Comparison of ENCODE assay signal across 11 mouse cellular contexts in genomic region chr13:23730479-23730878, GRCm38 (mm10). TPM values are rescaled to one million over a fixed set of nuclear protein-coding genes. Genes with fewer than 3 reads are reported as not detected.
DNase-seq lines count a peak whose midpoint lies in the region; ATAC-seq lines count a peak whose summit lies in the region.
"Had no signal": no experiment of that assay in that cellular context is flagged by ENCODE, and none has a peak within 500 bp of the region (broad histone marks: within the 10 kb centered on the region; RNA-seq: fewer than 3 reads in every experiment).

No protein-coding gene starts in this region.

- peak; percentile 11 for DNase-seq in midbrain, embryonic 10.5 days (ENCODE audit: low spot score)
- DNase-seq in midbrain, embryonic 11.5 days (ENCODE audit: low spot score, missing footprints), result no peak
- peak; percentile 65 to 84 for DNase-seq in kidney, postnatal 25 days
- no peak for DNase-seq in thymus, postnatal 14 days
- DNase-seq in layer of hippocampus, adult 9-11 months, result no peak
- DNase-seq in spleen, postnatal 14 days (ENCODE audit: low spot score in 2 of 2), result no peak
- DNase-seq: cerebellum, adult 2 months had no signal

- H3K27ac ChIP-seq in midbrain, embryonic 10.5 days (replicated peaks), result 0 out of 2 replicates have a peak overlapping the region, but pooled peaks have one; percentile 33
- no peak overlapping the region for H3K27ac ChIP-seq in midbrain, embryonic 11.5 days (ENCODE audit: low read depth, low read length)
- no peak overlapping the region for H3K27ac ChIP-seq in heart, embryonic 14.5 days (replicated peaks in 1 of 2; ENCODE audit: control insufficient read depth in 1 of 2, insufficient read depth in 1 of 2, low read depth in 2 of 2, low read length in 2 of 2)
- H3K27ac ChIP-seq in stomach, embryonic 16.5 days (ENCODE audit: low read length), result no peak overlapping the region
- H3K27ac ChIP-seq: forebrain, embryonic 15.5 days; midbrain, embryonic 15.5 days had no signal

- no peak overlapping the region for H3K4me3 ChIP-seq in midbrain, embryonic 10.5 days
- H3K4me3 ChIP-seq in midbrain, embryonic 11.5 days (ENCODE audit: low read depth, low read length), result no peak overlapping the region
- H3K4me3 ChIP-seq in heart, embryonic 14.5 days (ENCODE audit: control insufficient read depth in 1 of 2, insufficient read depth in 1 of 2, low read depth in 1 of 2, low read length in 2 of 2), result no peak overlapping the region
- no peak overlapping the region for H3K4me3 ChIP-seq in stomach, embryonic 16.5 days (replicated peaks; ENCODE audit: low read length)
- H3K4me3 ChIP-seq: forebrain, embryonic 15.5 days; midbrain, embryonic 15.5 days had no signal

- H3K9me3 ChIP-seq in midbrain, embryonic 10.5 days (replicated peaks), result no peaks in the 10 kb centered on the region
- H3K9me3 ChIP-seq in midbrain, embryonic 11.5 days (ENCODE audit: control insufficient read depth, low read length), result no peaks in the 10 kb centered on the region
- no peaks in the 10 kb centered on the region for H3K9me3 ChIP-seq in heart, embryonic 14.5 days (ENCODE audit: control insufficient read depth, low read length)
- H3K9me3 ChIP-seq in stomach, embryonic 16.5 days (replicated peaks; ENCODE audit: control insufficient read depth, low read length), result no peaks in the 10 kb centered on the region
- H3K9me3 ChIP-seq: forebrain, embryonic 15.5 days; midbrain, embryonic 15.5 days had no signal

- no peak for ATAC-seq in midbrain, embryonic 11.5 days (ENCODE audit: low FRiP score)
- no peak for ATAC-seq in heart, embryonic 14.5 days (ENCODE audit: insufficient number of reproducible peaks, insufficient read depth, low FRiP score, low read depth)
- ATAC-seq in stomach, embryonic 16.5 days (ENCODE audit: insufficient read depth, low FRiP score), result peak; percentile 66; the same call in 1 of the 2 replicates
- ATAC-seq: forebrain, embryonic 15.5 days; midbrain, embryonic 15.5 days had no signal

- no peak overlapping the region for H3K4me2 ChIP-seq in midbrain, embryonic 11.5 days
- 0 out of 2 replicates have a peak overlapping the region, but pooled peaks have one; percentile 8 for H3K4me2 ChIP-seq in heart, embryonic 14.5 days (ENCODE audit: low read length)
- H3K4me2 ChIP-seq in stomach, embryonic 16.5 days (ENCODE audit: low read depth, low read length), result no peak overlapping the region
- H3K4me2 ChIP-seq: forebrain, embryonic 15.5 days; midbrain, embryonic 15.5 days had no signal

- H3K9ac ChIP-seq in midbrain, embryonic 11.5 days (ENCODE audit: low read length), result no peak overlapping the region
- no peak overlapping the region for H3K9ac ChIP-seq in heart, embryonic 14.5 days (ENCODE audit: low read length)
- no peak overlapping the region for H3K9ac ChIP-seq in stomach, embryonic 16.5 days (ENCODE audit: low read length)
- H3K9ac ChIP-seq: forebrain, embryonic 15.5 days; midbrain, embryonic 15.5 days had no signal

- H3K36me3 ChIP-seq in midbrain, embryonic 10.5 days, result no peaks in the 10 kb centered on the region
- no peaks in the 10 kb centered on the region for H3K36me3 ChIP-seq in midbrain, embryonic 11.5 days (ENCODE audit: control insufficient read depth, insufficient read depth, low read length)
- H3K36me3 ChIP-seq in heart, embryonic 14.5 days (ENCODE audit: control insufficient read depth, insufficient read depth, low read length), result no peaks in the 10 kb centered on the region
- no peaks in the 10 kb centered on the region for H3K36me3 ChIP-seq in stomach, embryonic 16.5 days (ENCODE audit: control insufficient read depth, insufficient read depth, low read length)
- H3K36me3 ChIP-seq: forebrain, embryonic 15.5 days; midbrain, embryonic 15.5 days had no signal

- H3K27me3 ChIP-seq in midbrain, embryonic 10.5 days (ENCODE audit: low read depth, poor library complexity, severe bottlenecking), result no peaks in the 10 kb centered on the region
- no peaks in the 10 kb centered on the region for H3K27me3 ChIP-seq in midbrain, embryonic 11.5 days (ENCODE audit: control insufficient read depth, insufficient read depth, low read length)
- no peaks in the 10 kb centered on the region for H3K27me3 ChIP-seq in heart, embryonic 14.5 days (ENCODE audit: control insufficient read depth, insufficient read depth, low read length)
- H3K27me3 ChIP-seq in stomach, embryonic 16.5 days (ENCODE audit: control insufficient read depth, insufficient read depth, low read length), result no peaks in the 10 kb centered on the region
- H3K27me3 ChIP-seq: forebrain, embryonic 15.5 days; midbrain, embryonic 15.5 days had no signal

- 67% methylated on average over 8 of the region's 8 CpGs for WGBS in midbrain, embryonic 10.5 days
- WGBS in midbrain, embryonic 11.5 days, result 64% methylated on average over 8 of the region's 8 CpGs
- 11% methylated on average over 8 of the region's 8 CpGs for WGBS in heart, embryonic 14.5 days
- 22% methylated on average over 8 of the region's 8 CpGs for WGBS in stomach, embryonic 16.5 days

- H3K4me1 ChIP-seq in midbrain, embryonic 10.5 days, result no peaks in the 10 kb centered on the region
- no peaks in the 10 kb centered on the region for H3K4me1 ChIP-seq in midbrain, embryonic 11.5 days (ENCODE audit: control insufficient read depth, insufficient read depth, low read length)
- H3K4me1 ChIP-seq in heart, embryonic 14.5 days (ENCODE audit: control insufficient read depth in 2 of 2, insufficient read depth in 2 of 2, low read length in 2 of 2), result peaks cover 4 to 5% of the 10 kb centered on the region in 2 experiments; a peak in 3 of 4 replicates
- H3K4me1 ChIP-seq in stomach, embryonic 16.5 days (ENCODE audit: control insufficient read depth, insufficient read depth, low read length), result no peaks in the 10 kb centered on the region
- H3K4me1 ChIP-seq: forebrain, embryonic 15.5 days; midbrain, embryonic 15.5 days had no signal

RNA-seq across cellular contexts. Expression of gene Hist1h1c, which starts 8.1 kb away (rescaled TPM):
- polyA plus RNA-seq in midbrain, embryonic 10.5 days (2016; fragmentation: Nextera tagmentation; extraction: Ambion mirVana), result 8.8 and 9.5 TPM in 2 replicates
- 13.5 and 14.0 TPM in 2 replicates for polyA plus RNA-seq in midbrain, embryonic 11.5 days (2014; fragmentation: Nextera tagmentation; extraction: Ambion mirVana)
- 36.9 and 43.9 TPM in 2 replicates for polyA plus RNA-seq in heart, embryonic 14.5 days (2014; fragmentation: Nextera tagmentation; extraction: Ambion mirVana)
- 53.4 and 58.0 TPM in 2 replicates for polyA plus RNA-seq in stomach, embryonic 16.5 days (2015; fragmentation: Nextera tagmentation; extraction: Ambion mirVana)

RNA-seq across cellular contexts. Expression of gene Hist1h3c, which starts 14.9 kb away (rescaled TPM):
- polyA plus RNA-seq in midbrain, embryonic 10.5 days (2016; fragmentation: Nextera tagmentation; extraction: Ambion mirVana), result 7.3 and 9.5 TPM in 2 replicates
- 8.6 and 9.2 TPM in 2 replicates for polyA plus RNA-seq in midbrain, embryonic 11.5 days (2014; fragmentation: Nextera tagmentation; extraction: Ambion mirVana)
- polyA plus RNA-seq in heart, embryonic 14.5 days (2014; fragmentation: Nextera tagmentation; extraction: Ambion mirVana), result 2.5 and 2.7 TPM in 2 replicates
- polyA plus RNA-seq in stomach, embryonic 16.5 days (2015; fragmentation: Nextera tagmentation; extraction: Ambion mirVana), result 3.1 and 3.7 TPM in 2 replicates

RNA-seq across cellular contexts. Expression of gene Hist1h2bb, which starts 16.1 kb away (rescaled TPM):
- 2.3 and 2.4 TPM in 2 replicates for polyA plus RNA-seq in midbrain, embryonic 10.5 days (2016; fragmentation: Nextera tagmentation; extraction: Ambion mirVana)
- 2.1 and 2.4 TPM in 2 replicates for polyA plus RNA-seq in midbrain, embryonic 11.5 days (2014; fragmentation: Nextera tagmentation; extraction: Ambion mirVana)
- 1.7 and 2.3 TPM in 2 replicates for polyA plus RNA-seq in heart, embryonic 14.5 days (2014; fragmentation: Nextera tagmentation; extraction: Ambion mirVana)
- polyA plus RNA-seq in stomach, embryonic 16.5 days (2015; fragmentation: Nextera tagmentation; extraction: Ambion mirVana), result 1.00 and 2.9 TPM in 2 replicates

RNA-seq across cellular contexts. Expression of gene Hfe, which starts 19.8 kb away (rescaled TPM):
- polyA plus RNA-seq in midbrain, embryonic 10.5 days (2016; fragmentation: Nextera tagmentation; extraction: Ambion mirVana), result 2.3 and 2.5 TPM in 2 replicates
- 2.7 and 3.3 TPM in 2 replicates for polyA plus RNA-seq in midbrain, embryonic 11.5 days (2014; fragmentation: Nextera tagmentation; extraction: Ambion mirVana)
- 13.0 and 15.1 TPM in 2 replicates for polyA plus RNA-seq in heart, embryonic 14.5 days (2014; fragmentation: Nextera tagmentation; extraction: Ambion mirVana)
- 8.8 and 9.6 TPM in 2 replicates for polyA plus RNA-seq in stomach, embryonic 16.5 days (2015; fragmentation: Nextera tagmentation; extraction: Ambion mirVana)

RNA-seq across cellular contexts. Expression of gene Hist1h2ab, which starts 20.4 kb away (rescaled TPM):
- 44.4 and 45.3 TPM in 2 replicates for polyA plus RNA-seq in midbrain, embryonic 10.5 days (2016; fragmentation: Nextera tagmentation; extraction: Ambion mirVana)
- polyA plus RNA-seq in midbrain, embryonic 11.5 days (2014; fragmentation: Nextera tagmentation; extraction: Ambion mirVana), result 42.8 and 57.5 TPM in 2 replicates
- 14.5 and 14.6 TPM in 2 replicates for polyA plus RNA-seq in heart, embryonic 14.5 days (2014; fragmentation: Nextera tagmentation; extraction: Ambion mirVana)
- polyA plus RNA-seq in stomach, embryonic 16.5 days (2015; fragmentation: Nextera tagmentation; extraction: Ambion mirVana), result 16.2 and 26.2 TPM in 2 replicates
- polyA plus RNA-seq: cerebellum, adult 2 months had no signal

Comparison
In these comparisons a context has a peak if more than half of its experiments do, and no peak if none do; other contexts are left out.
1. DNase-seq: peak in midbrain, embryonic 10.5 days (single experiment) and kidney, postnatal 25 days (2 of 2); none in midbrain, embryonic 11.5 days (single experiment), thymus, postnatal 14 days (single experiment), layer of hippocampus, adult 9-11 months (single experiment) and spleen, postnatal 14 days (0 of 2).